Mouse (Mus musculus): Measurements from ENCODE around the gene Gm13279. TPM values are rescaled to one million over a fixed set of nuclear protein-coding genes. Genes with fewer than 3 reads are reported as not detected.

Gene Gm13279
- polyA plus RNA-seq, 1 experiment from 2014 or later, result not detected

- Histone ChIP-seq H3K27ac (ENCODE audit: low read depth, low read length) (no peak overlapping the region), H3K36me3 (ENCODE audit: control insufficient read depth, insufficient read depth) (no peaks in the 10 kb centered on the region), H3K4me1 (replicated peaks; ENCODE audit: control insufficient read depth, insufficient read depth, low read length) (no peaks in the 10 kb centered on the region), H3K9me3 (ENCODE audit: control insufficient read depth) (no peaks in the 10 kb centered on the region), H3K27me3 (replicated peaks; ENCODE audit: control insufficient read depth, insufficient read depth, low read length) (no peaks in the 10 kb centered on the region; the same call in 1 of the 2 replicates), H3K9ac (ENCODE audit: low read depth, low read length) (no peak overlapping the region), H3K4me3 (ENCODE audit: low read depth, low read length) (no peak overlapping the region), H3K4me2 (replicated peaks; ENCODE audit: low read depth) (no peak overlapping the region)
- WGBS, result 37% methylated on average over 3 of the region's 3 CpGs
- peak; percentile 64 for TF ChIP-seq CTCF (IDR thresholded peaks at IDR 0.05; ENCODE audit: low read depth)
- ATAC-seq, result no peak
Observed at GRCm38 (mm10) chr4:88838828-88839227, 41.6 kb downstream of the Gm13279 start.

- no peak for ATAC-seq
- TF ChIP-seq CTCF (IDR thresholded peaks at IDR 0.05; ENCODE audit: low read depth), result no peak
- no peak overlapping the region for H3K9ac ChIP-seq (ENCODE audit: low read depth, low read length)
- H3K27ac ChIP-seq (ENCODE audit: low read depth, low read length), result no peak overlapping the region
- no peaks in the 10 kb centered on the region for H3K9me3 ChIP-seq (ENCODE audit: control insufficient read depth)
- H3K4me1 ChIP-seq (replicated peaks; ENCODE audit: control insufficient read depth, insufficient read depth, low read length), result no peaks in the 10 kb centered on the region
- H3K4me2 ChIP-seq (replicated peaks; ENCODE audit: low read depth), result no peak overlapping the region
- 70% methylated on average over 3 of the region's 3 CpGs for WGBS
- H3K36me3 ChIP-seq (ENCODE audit: control insufficient read depth, insufficient read depth), result no peaks in the 10 kb centered on the region
- H3K27me3 ChIP-seq (replicated peaks; ENCODE audit: control insufficient read depth, insufficient read depth, low read length), result no peaks in the 10 kb centered on the region; the same call in 1 of the 2 replicates
- H3K4me3 ChIP-seq (ENCODE audit: low read depth, low read length), result no peak overlapping the region
Observed at GRCm38 (mm10) chr4:88840058-88840457, 42.9 kb downstream of the Gm13279 start.

- Histone ChIP-seq H3K27ac (ENCODE audit: low read depth, low read length) (no peak within 1 kb of the TSS), H3K4me1 (replicated peaks; ENCODE audit: control insufficient read depth, insufficient read depth, low read length) (no peaks in the 10 kb centered on the region), H3K9me3 (ENCODE audit: control insufficient read depth) (no peaks in the 10 kb centered on the region), H3K36me3 (ENCODE audit: control insufficient read depth, insufficient read depth) (no peaks in the 10 kb centered on the region), H3K27me3 (replicated peaks; ENCODE audit: control insufficient read depth, insufficient read depth, low read length) (no peaks in the 10 kb centered on the region; the same call in 1 of the 2 replicates), H3K4me2 (replicated peaks; ENCODE audit: low read depth) (no peak within 1 kb of the TSS), H3K4me3 (ENCODE audit: low read depth, low read length) (no peak within 1 kb of the TSS), H3K9ac (ENCODE audit: low read depth, low read length) (no peak within 1 kb of the TSS)
- ATAC-seq, result no peak
- TF ChIP-seq CTCF (IDR thresholded peaks at IDR 0.05; ENCODE audit: low read depth), result no peak
- 61% methylated on average over 2 of the region's 2 CpGs for WGBS
Observed at GRCm38 (mm10) chr4:88841438-88841911, 44.3 kb downstream of the Gm13279 start, which contains the start of gene Ifna4. TSS of gene Ifna4 (plus strand) at chr4:88841861.

- H3K4me1 ChIP-seq (replicated peaks; ENCODE audit: control insufficient read depth, insufficient read depth, low read length), result no peaks in the 10 kb centered on the region
- no peaks in the 10 kb centered on the region for H3K9me3 ChIP-seq (ENCODE audit: control insufficient read depth)
- H3K4me2 ChIP-seq (replicated peaks; ENCODE audit: low read depth), result no peak overlapping the region
- no peaks in the 10 kb centered on the region; the same call in 1 of the 2 replicates for H3K27me3 ChIP-seq (replicated peaks; ENCODE audit: control insufficient read depth, insufficient read depth, low read length)
- peak; percentile 43 for TF ChIP-seq CTCF (IDR thresholded peaks at IDR 0.05; ENCODE audit: low read depth)
- no peak for ATAC-seq
- no peak overlapping the region for H3K9ac ChIP-seq (ENCODE audit: low read depth, low read length)
- WGBS, result 43% methylated on average over 2 of the region's 2 CpGs
- H3K27ac ChIP-seq (ENCODE audit: low read depth, low read length), result no peak overlapping the region
- no peak overlapping the region for H3K4me3 ChIP-seq (ENCODE audit: low read depth, low read length)
- H3K36me3 ChIP-seq (ENCODE audit: control insufficient read depth, insufficient read depth), result no peaks in the 10 kb centered on the region
Observed at GRCm38 (mm10) chr4:88845334-88845733, 48.1 kb downstream of the Gm13279 start.

Other genes starting within 250 kb of the Gm13279 start
- gene Ifna15, start 239.2 kb upstream of the Gm13279 start, polyA plus RNA-seq (2015; fragmentation: Nextera tagmentation; extraction: Ambion mirVana), result not detected in 2 replicates
- gene Ifna14, start 225.6 kb upstream of the Gm13279 start, polyA plus RNA-seq (2015; fragmentation: Nextera tagmentation; extraction: Ambion mirVana), result not detected in 2 replicates
- gene Ifna9, start 205.0 kb upstream of the Gm13279 start, polyA plus RNA-seq (2015; fragmentation: Nextera tagmentation; extraction: Ambion mirVana), result not detected in 2 replicates
- gene Ifna12, start 194.0 kb upstream of the Gm13279 start, polyA plus RNA-seq (2015; fragmentation: Nextera tagmentation; extraction: Ambion mirVana), result not detected in 2 replicates
- gene C87499, start 163.0 kb upstream of the Gm13279 start, polyA plus RNA-seq (2015; fragmentation: Nextera tagmentation; extraction: Ambion mirVana), result not detected in 2 replicates
- gene Ifna13, start 152.9 kb upstream of the Gm13279 start, polyA plus RNA-seq (2015; fragmentation: Nextera tagmentation; extraction: Ambion mirVana), result not detected in 2 replicates
- gene Ifna16, start 120.5 kb upstream of the Gm13279 start, polyA plus RNA-seq (2015; fragmentation: Nextera tagmentation; extraction: Ambion mirVana), result not detected in 2 replicates
- gene Ifna2, start 113.5 kb upstream of the Gm13279 start, polyA plus RNA-seq (2015; fragmentation: Nextera tagmentation; extraction: Ambion mirVana), result not detected in 2 replicates
- not detected in 2 replicates for gene Ifnab, start 106.0 kb upstream of the Gm13279 start, polyA plus RNA-seq (2015; fragmentation: Nextera tagmentation; extraction: Ambion mirVana)
- 0.16 and 0.43 TPM in 2 replicates for gene Gm26566, start 75.6 kb upstream of the Gm13279 start, polyA plus RNA-seq (2015; fragmentation: Nextera tagmentation; extraction: Ambion mirVana)
- 40.5 and 42.5 TPM in 2 replicates for gene Klhl9, start 74.9 kb upstream of the Gm13279 start, polyA plus RNA-seq (2015; fragmentation: Nextera tagmentation; extraction: Ambion mirVana)
- not detected in 2 replicates for gene Gm13271, start 42.5 kb upstream of the Gm13279 start, polyA plus RNA-seq (2015; fragmentation: Nextera tagmentation; extraction: Ambion mirVana)
- gene Gm13283, start 37.3 kb upstream of the Gm13279 start, polyA plus RNA-seq (2015; fragmentation: Nextera tagmentation; extraction: Ambion mirVana), result 0.20 TPM in 1 of 2 replicates, not detected in the other
- gene Gm13290, start 23.6 kb upstream of the Gm13279 start, polyA plus RNA-seq (2015; fragmentation: Nextera tagmentation; extraction: Ambion mirVana), result 0.13 TPM in 1 of 2 replicates, not detected in the other
- gene Gm13289, start 20.5 kb upstream of the Gm13279 start, polyA plus RNA-seq (2015; fragmentation: Nextera tagmentation; extraction: Ambion mirVana), result not detected in 2 replicates
- not detected in 2 replicates for gene Gm13272, start 17.5 kb upstream of the Gm13279 start, polyA plus RNA-seq (2015; fragmentation: Nextera tagmentation; extraction: Ambion mirVana)
- gene Ifnz, start 15.3 kb upstream of the Gm13279 start, polyA plus RNA-seq (2015; fragmentation: Nextera tagmentation; extraction: Ambion mirVana), result 0.18 TPM in 1 of 2 replicates, not detected in the other
- not detected in 2 replicates for gene Gm13276, start 11.7 kb upstream of the Gm13279 start, polyA plus RNA-seq (2015; fragmentation: Nextera tagmentation; extraction: Ambion mirVana)
- gene Gm13277, start 8.8 kb upstream of the Gm13279 start, polyA plus RNA-seq (2015; fragmentation: Nextera tagmentation; extraction: Ambion mirVana), result not detected in 2 replicates
- not detected in 2 replicates for gene Gm13278, start 5.8 kb upstream of the Gm13279 start, polyA plus RNA-seq (2015; fragmentation: Nextera tagmentation; extraction: Ambion mirVana)
- gene Gm13275, start 2.9 kb upstream of the Gm13279 start, polyA plus RNA-seq (2015; fragmentation: Nextera tagmentation; extraction: Ambion mirVana), result not detected in 2 replicates
- gene Gm13285, start 2.3 kb downstream of the Gm13279 start, polyA plus RNA-seq (2015; fragmentation: Nextera tagmentation; extraction: Ambion mirVana), result 0.37 and 0.42 TPM in 2 replicates
- gene Gm13287, start 5.9 kb downstream of the Gm13279 start, polyA plus RNA-seq (2015; fragmentation: Nextera tagmentation; extraction: Ambion mirVana), result not detected in 2 replicates
- not detected in 2 replicates for gene Gm13288, start 8.1 kb downstream of the Gm13279 start, polyA plus RNA-seq (2015; fragmentation: Nextera tagmentation; extraction: Ambion mirVana)
- not detected in 2 replicates for gene Ifna7, start 18.8 kb downstream of the Gm13279 start, polyA plus RNA-seq (2015; fragmentation: Nextera tagmentation; extraction: Ambion mirVana)
- not detected in 2 replicates for gene Ifna11, start 22.6 kb downstream of the Gm13279 start, polyA plus RNA-seq (2015; fragmentation: Nextera tagmentation; extraction: Ambion mirVana)
- not detected in 2 replicates for gene Ifna6, start 30.0 kb downstream of the Gm13279 start, polyA plus RNA-seq (2015; fragmentation: Nextera tagmentation; extraction: Ambion mirVana)
- not detected in 2 replicates for gene Ifna5, start 38.1 kb downstream of the Gm13279 start, polyA plus RNA-seq (2015; fragmentation: Nextera tagmentation; extraction: Ambion mirVana)
- gene Ifna4, start 44.5 kb downstream of the Gm13279 start, polyA plus RNA-seq (2015; fragmentation: Nextera tagmentation; extraction: Ambion mirVana), result not detected in 2 replicates
- gene Ifna1, start 52.7 kb downstream of the Gm13279 start, polyA plus RNA-seq (2015; fragmentation: Nextera tagmentation; extraction: Ambion mirVana), result not detected in 2 replicates
- gene Ifne, start 82.8 kb downstream of the Gm13279 start, polyA plus RNA-seq (2015; fragmentation: Nextera tagmentation; extraction: Ambion mirVana), result not detected in 2 replicates

All from intestine, postnatal 0 days (tissue).